Mouse (Mus musculus) kidney, adult 9 months (tissue): ENCODE results near the gene Tmprss12.
"Not testable (repeated sequence)": the region's sequence is repeated elsewhere in the genome, so short reads cannot be mapped to it uniquely, and the experiment has no call there.

Source experiments
- DNase-seq: peaks from one replicate; pipeline ENCODE4 v3.0.0; 2022

Tmprss12 gene

GRCm38 (mm10) chr15:100328089-100328488 lies 47.5 kb downstream of the Tmprss12 start:
- peak; percentile 57 for DNase-seq

DNA sequence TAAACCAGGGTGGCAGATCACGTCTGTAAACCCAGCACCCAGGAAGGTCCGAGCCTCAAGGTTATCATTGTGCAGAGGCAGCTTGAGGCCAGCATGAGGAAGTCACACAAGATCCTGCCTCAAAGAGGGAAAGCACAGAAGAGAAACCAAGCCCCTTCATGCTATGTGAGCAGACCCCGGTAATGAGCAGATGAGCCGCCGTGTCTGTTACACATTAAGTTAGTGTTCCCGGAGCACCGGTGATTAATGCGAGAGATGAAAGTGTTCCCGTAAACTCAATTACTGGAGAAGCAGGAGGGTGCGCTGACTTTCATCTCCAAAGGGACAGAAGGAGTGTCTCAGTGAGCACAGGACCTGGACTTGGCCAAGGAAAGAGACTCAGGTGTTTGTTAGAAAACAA lies 48.7 kb downstream of the Tmprss12 start:
- DNase-seq = not testable (repeated sequence)

GRCm38 (mm10) chr15:100330739-100331138 lies 50.1 kb downstream of the Tmprss12 start:
- DNase-seq = no peak

- not testable (repeated sequence) for DNase-seq
Measured at GRCm38 (mm10) chr15:100332077-100332961, 51.7 kb downstream of the Tmprss12 start.

DNA sequence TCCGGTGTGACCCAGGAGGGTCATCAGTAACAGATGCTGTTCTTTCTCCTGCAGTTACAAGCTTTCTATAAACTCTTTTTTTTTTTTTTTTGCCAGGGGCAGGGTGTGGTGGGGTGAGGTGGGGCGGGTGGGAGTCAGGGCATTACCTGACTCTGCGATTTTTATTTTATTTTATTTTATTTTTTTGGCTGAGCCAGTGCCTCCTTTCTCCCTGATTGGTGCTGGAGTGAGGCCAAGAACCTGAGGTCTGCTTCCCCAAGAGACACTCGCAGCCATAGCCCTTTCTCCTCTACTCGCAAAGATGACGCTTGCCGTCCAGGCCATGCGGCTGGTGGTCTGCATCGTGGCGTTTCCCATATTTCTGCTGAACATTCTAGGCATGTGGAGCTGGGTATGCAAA lies 54.0 kb downstream of the Tmprss12 start, which contains the start of gene Mettl7a3:
Gene Mettl7a3 (plus strand): TSS at position 301 of the 400 bp plus-strand sequence.
- no peak for DNase-seq

DNA sequence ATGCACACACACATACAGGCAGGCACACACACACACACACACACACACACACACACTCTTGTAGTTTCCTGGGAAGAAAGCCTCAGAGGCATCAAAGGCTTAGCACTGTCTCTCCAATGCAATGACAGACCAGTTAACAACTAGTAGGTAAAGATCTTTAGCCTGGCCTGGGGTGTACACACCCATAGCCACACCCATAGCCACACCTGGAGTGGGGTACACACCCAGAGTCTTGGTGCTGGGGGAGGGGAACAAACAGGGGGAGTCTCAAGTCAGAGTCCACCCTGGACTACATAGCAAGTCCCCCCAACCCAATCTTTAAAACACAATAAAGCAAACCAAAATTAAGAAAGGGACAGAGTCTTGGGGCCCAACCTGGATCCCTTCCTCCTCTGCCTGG lies 56.7 kb downstream of the Tmprss12 start:
- not testable (repeated sequence) for DNase-seq

- DNase-seq = peak; percentile 84
Measured at GRCm38 (mm10) chr15:100337847-100338246, 57.2 kb downstream of the Tmprss12 start.

GRCm38 (mm10) chr15:100341314-100341980 lies 60.8 kb downstream of the Tmprss12 start:
- peak; percentile 46 for DNase-seq
